Mouse (Mus musculus): Measurements from ENCODE around the gene Cngb1.

GRCm38 (mm10) chr8:95201491-95201890, 104.9 kb downstream of the Cngb1 start:
- no peak for TF ChIP-seq CTCF (IDR thresholded peaks at IDR 0.05; ENCODE audit: low read depth)
- no peak for TF ChIP-seq EP300 (IDR thresholded peaks at IDR 0.05; ENCODE audit: low read depth)

Data from liver, postnatal 0 days (tissue).